Mouse (Mus musculus) urinary bladder, postnatal 25 days (tissue): Measurements from ENCODE around the gene Rars.
"Not testable (repeated sequence)": the region's sequence is repeated elsewhere in the genome, so short reads cannot be mapped to it uniquely, and the experiment has no call there.

ENCODE experiments used
- DNase-seq: peaks from one replicate; pipeline ENCODE4 v3.0.0; 2022; ENCODE audit warnings: low spot score

The Rars gene

GRCm38 (mm10) chr11:35838345-35839338, 4.3 kb upstream of the Rars start:
- peak; percentile 86 for DNase-seq

- DNase-seq = no peak
These were observed 3.1 kb upstream of the Rars start for GRCm38 (mm10) chr11:35837156-35838126.

GRCm38 (mm10) chr11:35833270-35833669, 1.0 kb downstream of the Rars start:
- DNase-seq = no peak

- no peak for DNase-seq
These were observed 2.2 kb downstream of the Rars start for GRCm38 (mm10) chr11:35832139-35832538.

GRCm38 (mm10) chr11:35827714-35828113, 6.6 kb downstream of the Rars start:
- no peak for DNase-seq

GRCm38 (mm10) chr11:35816316-35816715, 18.0 kb downstream of the Rars start:
- DNase-seq = no peak

GRCm38 (mm10) chr11:35811458-35811857, 22.8 kb downstream of the Rars start:
- DNase-seq = no peak

- DNase-seq = no peak
These were observed 33.0 kb downstream of the Rars start for GRCm38 (mm10) chr11:35801332-35801731.

- peak; percentile 36 for DNase-seq
These were observed 35.4 kb downstream of the Rars start, which contains the start of gene Fbll1 for GRCm38 (mm10) chr11:35798874-35799273. Gene Fbll1 (minus strand): TSS chr11:35798884.

- DNase-seq = no peak
These were observed 35.8 kb downstream of the Rars start for GRCm38 (mm10) chr11:35798495-35798820.

GRCm38 (mm10) chr11:35797751-35798494, 36.4 kb downstream of the Rars start:
- no peak for DNase-seq

GRCm38 (mm10) chr11:35792800-35793199, 41.5 kb downstream of the Rars start:
- not testable (repeated sequence) for DNase-seq

GRCm38 (mm10) chr11:35788443-35788842, 45.9 kb downstream of the Rars start:
- DNase-seq = no peak

GRCm38 (mm10) chr11:35784537-35784936, 49.8 kb downstream of the Rars start:
- no peak for DNase-seq

- DNase-seq = no peak
These were observed 50.3 kb downstream of the Rars start for GRCm38 (mm10) chr11:35784002-35784401.

- DNase-seq = no peak
These were observed 51.3 kb downstream of the Rars start for GRCm38 (mm10) chr11:35783038-35783437.

GRCm38 (mm10) chr11:35782444-35782843, 51.9 kb downstream of the Rars start:
- no peak for DNase-seq

GRCm38 (mm10) chr11:35780336-35780735, 54.0 kb downstream of the Rars start:
- DNase-seq = no peak

GRCm38 (mm10) chr11:35776452-35776851, 57.9 kb downstream of the Rars start:
- DNase-seq = no peak

GRCm38 (mm10) chr11:35775606-35776005, 58.7 kb downstream of the Rars start:
- DNase-seq = no peak

- DNase-seq = no peak
These were observed 63.4 kb downstream of the Rars start for GRCm38 (mm10) chr11:35770741-35771504.
